Mouse (Mus musculus) macrophage (primary cell): ENCODE data around the gene Nicn1. TPM values are rescaled to one million over a fixed set of nuclear protein-coding genes. Genes with fewer than 3 reads are reported as not detected.
A peak's percentile ranks its signal among the peaks of the same experiment; 100 is the strongest.
"Not testable (repeated sequence)": the region's sequence is repeated elsewhere in the genome, so short reads cannot be mapped to it uniquely, and the experiment has no call there.

Experiments
- H3K27ac ChIP-seq: fragments of 350-480 bp; formaldehyde crosslinking; 2 replicates; pipeline ENCODE4 v1.9.0; 2021
- H3K36me3 ChIP-seq: fragments of 350-480 bp; formaldehyde crosslinking; 2 replicates; pipeline ENCODE4 v1.9.0; 2021; ENCODE audit errors: inconsistent target
- H3K4me3 ChIP-seq: fragments of 350-480 bp; formaldehyde crosslinking; 2 replicates; pipeline ENCODE4 v1.9.0; 2021; ENCODE audit errors: inconsistent target
- H3K79me2 ChIP-seq: fragments of 350-480 bp; formaldehyde crosslinking; 2 replicates; pipeline ENCODE4 v1.9.0; 2021; ENCODE audit errors: inconsistent target
- WGBS: methylation state at CpG from one replicate; pipeline ENCODE4 v1.1.7; 2026; ENCODE audit warnings: inconsistent platforms; ENCODE audit not compliant: missing documents; 5-methylcytosine and 5-hydroxymethylcytosine counted together
- polyA plus RNA-seq: library from polyadenylated mRNA; stranded (reverse); fragments of 250-400 nt; gene quantifications from 3 replicates; pipeline ENCODE4 v1.2.4, GENCODE M21; 2018; ENCODE audit warnings: inconsistent platforms

Nicn1 gene
- polyA plus RNA-seq, 1 experiment from 2014 or later: 6.8 TPM

DNA sequence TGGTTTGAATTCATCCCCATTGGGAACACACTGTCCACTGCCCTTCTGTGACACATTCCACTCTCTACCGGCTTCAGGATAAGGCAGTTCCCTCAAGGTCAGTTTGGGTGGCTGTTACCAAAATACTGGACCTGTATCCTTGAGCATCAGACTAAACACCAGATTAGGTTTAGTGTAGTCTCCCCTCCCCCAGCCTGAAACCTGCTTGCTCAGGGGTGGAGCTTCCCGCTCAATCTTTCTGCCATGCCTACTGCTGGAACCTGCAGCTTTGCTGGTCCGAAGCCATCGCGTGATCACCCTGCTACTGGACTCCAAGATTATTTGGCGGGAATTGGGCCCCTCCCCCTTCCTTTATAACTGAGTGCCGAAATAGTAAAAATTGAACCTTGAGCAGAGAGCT lies 21.5 kb upstream of the Nicn1 start:
- H3K27ac ChIP-seq, H3K4me3 ChIP-seq, H3K36me3 ChIP-seq, H3K79me2 ChIP-seq: not testable (repeated sequence)
- WGBS: 100% methylated on average over 2 of the region's 7 CpGs

DNA sequence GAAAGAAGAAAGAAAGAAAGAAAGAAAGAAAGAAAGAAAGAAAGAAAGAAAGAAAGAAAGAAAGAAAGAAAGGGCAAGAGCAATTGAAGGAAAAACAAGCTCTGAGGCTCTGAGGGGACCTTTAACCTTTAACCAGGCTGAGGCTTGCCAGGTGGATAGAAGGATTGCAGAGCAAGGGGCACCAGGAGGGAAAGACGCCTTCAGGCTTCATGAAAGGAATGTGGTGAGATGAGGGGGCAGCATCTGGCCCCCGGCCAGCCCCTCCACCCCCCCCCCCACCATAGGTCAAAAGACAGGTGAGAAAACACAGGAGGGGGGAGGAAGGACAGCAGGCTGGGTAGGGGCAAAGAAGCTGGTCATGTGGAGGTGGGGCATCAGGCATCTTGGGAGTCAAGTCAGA lies 18.3 kb upstream of the Nicn1 start:
- Histone ChIP-seq H3K36me3 (no peaks in the 10 kb centered on the region), H3K27ac (no peak overlapping the region), H3K4me3 (no peak overlapping the region), H3K79me2 (no peaks in the 10 kb centered on the region)
- WGBS: 50% methylated on average over 2 of the region's 2 CpGs

DNA sequence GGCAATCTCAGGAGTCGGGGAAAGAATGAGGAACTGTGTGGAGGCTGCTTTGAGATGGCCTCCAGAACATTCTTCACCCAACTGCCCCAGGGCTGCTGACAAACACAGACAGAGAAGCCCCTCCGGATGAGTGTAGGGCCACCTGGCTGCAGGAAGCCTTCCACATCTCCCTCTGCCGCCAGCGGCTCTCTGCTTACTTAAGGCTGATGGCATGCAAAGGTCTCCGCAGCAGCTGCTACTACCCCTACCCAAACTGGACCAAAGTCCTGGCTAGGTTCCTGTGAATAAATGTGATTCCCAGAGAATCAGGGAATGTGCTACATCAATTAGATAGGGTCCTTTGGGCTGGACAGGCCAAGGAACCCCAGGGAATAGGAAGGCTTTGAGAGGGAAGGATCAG lies 17.5 kb upstream of the Nicn1 start:
- Histone ChIP-seq H3K36me3 (no peaks in the 10 kb centered on the region), H3K79me2 (no peaks in the 10 kb centered on the region), H3K27ac (no peak overlapping the region), H3K4me3 (no peak overlapping the region)
- WGBS: 85% methylated on average over 5 of the region's 5 CpGs

DNA sequence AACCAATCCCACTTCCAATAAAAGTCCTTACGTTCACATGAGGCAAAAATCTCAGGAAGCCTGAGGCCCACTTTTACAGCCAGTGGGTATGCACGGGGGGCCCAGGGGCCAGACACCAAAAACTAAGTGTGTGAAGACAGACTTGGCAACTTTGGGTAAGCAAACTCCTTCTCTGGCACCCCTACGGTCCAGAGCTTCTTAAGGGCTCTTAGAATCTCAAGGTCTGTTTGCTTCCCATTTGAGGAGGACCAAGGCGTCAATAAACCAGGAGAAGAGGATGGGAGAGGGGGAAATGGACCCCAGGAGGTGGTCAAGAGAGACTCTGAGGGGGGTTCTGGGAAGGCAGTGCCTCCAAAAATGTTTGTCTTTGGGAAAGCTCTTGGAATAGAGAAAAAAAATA lies 16.7 kb upstream of the Nicn1 start:
- no peaks in the 10 kb centered on the region for H3K36me3 ChIP-seq
- 93% methylated on average over 4 of the region's 4 CpGs for whole genome bisulfite sequencing
- H3K27ac ChIP-seq: no peak overlapping the region
- H3K4me3 ChIP-seq: no peak overlapping the region
- no peaks in the 10 kb centered on the region for H3K79me2 ChIP-seq

DNA sequence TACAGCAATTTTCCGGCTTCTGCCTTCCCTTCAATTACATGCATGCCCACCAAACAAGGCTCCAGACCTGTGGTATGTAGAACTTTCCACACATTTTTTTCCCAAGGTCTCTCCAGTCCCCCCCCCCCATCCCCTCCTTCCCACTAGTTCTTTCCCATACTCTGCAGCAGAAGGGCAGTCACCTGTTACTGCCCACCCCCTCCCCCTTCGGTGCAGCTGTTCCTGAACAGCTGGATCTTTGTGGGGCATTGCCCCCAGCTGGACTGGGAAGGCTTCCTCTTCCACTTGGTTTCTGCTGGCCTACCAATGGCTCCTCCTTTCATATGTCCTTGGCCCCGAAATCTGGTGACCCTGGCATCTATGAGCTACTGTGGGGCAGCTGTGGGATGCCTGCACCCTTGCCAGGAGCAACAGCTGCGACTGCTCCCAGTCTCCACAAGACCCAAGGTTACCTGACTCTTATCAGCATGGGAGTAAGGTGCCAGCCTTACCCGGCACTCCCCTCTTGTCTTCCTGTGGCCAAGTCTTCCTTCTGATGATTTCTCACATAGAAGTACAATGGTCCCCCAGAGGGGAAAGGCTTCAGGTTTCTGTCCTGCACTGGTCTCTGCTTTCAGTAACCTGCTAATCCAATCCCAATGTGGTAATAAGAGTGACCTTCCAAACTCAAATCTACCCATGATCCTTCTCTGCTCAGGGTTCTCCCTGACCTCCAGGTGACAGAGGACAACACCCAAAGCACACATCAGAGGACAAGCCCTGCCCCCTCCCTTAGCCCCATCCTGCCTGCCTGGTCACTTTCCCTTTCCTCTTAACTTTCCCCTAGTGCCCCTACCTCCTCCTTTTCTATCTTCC lies 15.5 kb upstream of the Nicn1 start:
- Histone ChIP-seq H3K79me2 (no peaks in the 10 kb centered on the region), H3K4me3 (no peak overlapping the region), H3K27ac (no peak overlapping the region), H3K36me3 (no peaks in the 10 kb centered on the region)
- 90% methylated on average over 5 of the region's 5 CpGs for WGBS

DNA sequence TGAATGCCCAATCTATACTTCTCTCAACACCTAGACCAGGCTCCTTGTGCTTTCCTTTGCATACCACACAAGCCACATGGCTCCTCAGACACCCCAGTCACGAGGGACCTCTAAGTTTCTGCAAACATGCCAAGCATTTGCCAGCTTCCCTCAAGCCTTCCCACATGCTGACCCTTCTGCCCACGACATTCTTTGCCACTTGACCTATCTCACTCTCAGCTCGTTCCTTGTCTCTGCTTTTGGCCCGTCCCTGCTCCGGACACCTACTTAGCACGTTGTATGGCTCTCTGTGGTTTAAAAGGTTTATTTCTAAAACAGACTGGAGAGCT lies 14.9 kb upstream of the Nicn1 start:
- no peak overlapping the region for H3K27ac ChIP-seq
- no peak overlapping the region for H3K4me3 ChIP-seq
- WGBS: 72% methylated on average over 6 of the region's 6 CpGs
- no peaks in the 10 kb centered on the region for H3K79me2 ChIP-seq
- H3K36me3 ChIP-seq: no peaks in the 10 kb centered on the region

DNA sequence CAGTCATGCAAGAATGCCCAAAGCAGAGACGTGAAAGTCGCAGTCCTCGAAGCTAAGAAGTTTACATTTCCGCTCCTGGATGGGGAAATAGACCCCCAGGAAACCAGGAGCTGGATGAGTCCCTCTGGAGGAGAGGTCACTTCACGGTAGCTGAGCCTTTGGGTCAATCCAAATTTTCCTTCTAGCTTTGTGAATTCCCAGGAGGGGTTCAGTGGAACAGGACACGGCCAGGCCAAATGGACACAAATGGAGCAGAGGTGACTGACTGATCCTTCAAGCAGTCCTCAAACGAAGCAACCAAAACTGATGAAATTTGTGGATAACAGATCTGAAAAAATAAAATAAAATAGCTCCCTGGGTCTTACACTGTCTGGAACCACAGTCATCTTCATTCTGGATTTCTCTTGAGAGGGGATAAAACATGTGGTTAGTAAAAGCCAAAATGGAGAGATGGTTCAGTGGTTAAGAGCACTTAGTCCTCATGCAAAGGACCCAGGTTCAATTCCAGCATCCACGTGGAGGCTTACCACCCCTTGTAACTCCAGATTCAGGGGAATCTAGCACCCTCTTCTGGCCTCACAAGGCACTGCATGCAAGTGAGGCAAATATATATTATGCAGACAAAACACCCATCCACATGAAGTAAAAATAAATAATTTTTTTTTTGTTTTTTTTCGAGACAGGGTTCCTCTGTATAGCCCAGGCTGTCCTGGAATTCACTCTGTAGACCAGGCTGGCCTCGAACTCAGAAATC lies 11.4 kb upstream of the Nicn1 start:
- 81% methylated on average over 10 of the region's 10 CpGs for WGBS
- no peaks in the 10 kb centered on the region for H3K36me3 ChIP-seq
- no peak overlapping the region for H3K27ac ChIP-seq
- H3K79me2 ChIP-seq: no peaks in the 10 kb centered on the region
- no peak overlapping the region for H3K4me3 ChIP-seq

DNA sequence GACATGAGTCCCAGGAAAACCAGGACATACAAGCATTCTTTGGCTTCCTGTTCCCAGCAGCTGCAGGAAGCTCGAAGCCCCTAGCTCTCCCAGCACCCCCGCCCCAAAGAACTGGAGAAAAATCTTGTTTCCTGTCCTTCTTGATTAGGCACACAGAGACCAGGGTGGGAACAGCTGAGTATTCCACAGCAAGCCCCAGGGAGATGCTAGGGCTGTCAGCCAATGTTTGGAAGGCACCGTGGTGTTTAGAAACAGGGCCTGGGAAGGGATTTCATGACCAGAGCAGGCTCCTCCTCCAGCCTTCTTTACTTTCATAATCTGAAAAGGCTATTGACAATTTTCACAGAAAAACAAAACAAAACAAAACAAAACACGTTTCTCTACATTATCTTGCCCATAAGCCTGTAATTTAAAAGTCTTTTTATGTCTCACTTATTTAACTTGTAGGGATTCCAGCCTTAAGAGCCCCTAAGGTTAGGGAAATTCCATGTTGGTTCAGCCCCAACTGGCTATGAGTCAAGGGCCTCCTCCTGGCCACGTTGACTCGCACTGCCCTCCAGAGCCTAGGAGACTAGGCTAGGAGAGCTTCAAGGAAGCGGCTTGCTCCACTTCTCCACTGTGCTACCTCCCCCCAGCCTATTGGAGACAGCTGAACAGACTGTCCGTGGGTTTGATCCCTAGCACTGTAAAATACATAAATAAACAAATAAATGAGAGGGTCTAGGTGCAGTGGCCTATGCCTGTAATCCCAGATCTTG lies 10.0 kb upstream of the Nicn1 start:
- Histone ChIP-seq H3K79me2 (no peaks in the 10 kb centered on the region), H3K4me3 (no peak overlapping the region), H3K36me3 (no peaks in the 10 kb centered on the region), H3K27ac (no peak overlapping the region)
- 56% methylated on average over 8 of the region's 8 CpGs for WGBS

DNA sequence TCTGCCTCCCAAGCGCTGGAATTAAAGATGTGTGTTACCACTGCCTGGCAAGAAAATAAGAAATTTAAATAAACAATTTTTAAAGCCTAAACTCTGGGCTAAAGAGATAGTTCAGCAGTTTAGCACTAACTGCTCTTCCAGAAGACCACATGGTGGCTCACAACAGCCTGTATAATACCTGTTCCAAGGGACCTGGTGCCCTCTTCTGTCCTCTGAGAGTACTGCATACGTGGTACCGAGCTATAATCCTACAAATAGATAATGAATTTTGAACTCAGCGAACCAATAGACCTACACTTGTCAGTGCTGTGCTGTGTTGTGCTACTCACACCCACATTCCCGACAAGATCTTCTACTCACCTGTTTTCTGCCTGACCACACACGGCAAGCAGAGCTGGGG lies 5.8 kb upstream of the Nicn1 start:
- Histone ChIP-seq H3K36me3 (no peaks in the 10 kb centered on the region), H3K79me2 (no peaks in the 10 kb centered on the region), H3K4me3 (no peak overlapping the region), H3K27ac (no peak overlapping the region)
- 18% methylated on average over 6 of the region's 6 CpGs for WGBS

DNA sequence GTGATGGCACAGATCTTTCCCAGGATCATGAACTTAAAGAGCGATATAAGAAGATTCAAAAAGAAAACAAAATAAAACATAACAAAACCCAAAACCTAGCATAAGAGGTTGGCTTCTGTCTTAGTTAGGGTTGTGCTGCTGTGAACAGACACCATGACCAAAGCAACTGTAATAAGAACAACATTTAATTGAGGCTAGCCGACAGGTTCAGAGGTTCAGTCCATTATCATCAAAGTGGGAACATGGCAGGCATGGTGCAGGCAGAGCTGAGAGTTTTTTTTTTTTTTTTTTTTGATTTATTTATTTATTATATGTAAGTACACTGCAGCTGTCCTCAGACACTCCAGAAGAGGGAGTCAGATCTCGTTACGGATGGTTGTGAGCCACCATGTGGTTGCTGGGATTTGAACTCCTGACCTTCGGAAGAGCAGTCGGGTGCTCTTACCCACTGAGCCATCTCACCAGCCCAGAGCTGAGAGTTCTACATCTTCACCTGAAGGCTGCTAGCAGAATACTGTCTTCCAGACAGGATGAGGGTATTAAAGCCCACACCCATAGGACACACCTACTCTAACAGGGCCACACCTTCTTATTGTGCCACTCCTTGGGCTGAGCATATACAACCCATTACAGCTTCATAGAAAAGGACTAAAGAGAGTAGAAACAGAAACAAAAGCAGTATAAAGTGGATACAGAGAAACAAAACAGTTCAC lies 2.5 kb upstream of the Nicn1 start:
- WGBS: 86% methylated on average over 4 of the region's 6 CpGs
- H3K79me2 ChIP-seq, H3K36me3 ChIP-seq, H3K27ac ChIP-seq, H3K4me3 ChIP-seq: not testable (repeated sequence)

DNA sequence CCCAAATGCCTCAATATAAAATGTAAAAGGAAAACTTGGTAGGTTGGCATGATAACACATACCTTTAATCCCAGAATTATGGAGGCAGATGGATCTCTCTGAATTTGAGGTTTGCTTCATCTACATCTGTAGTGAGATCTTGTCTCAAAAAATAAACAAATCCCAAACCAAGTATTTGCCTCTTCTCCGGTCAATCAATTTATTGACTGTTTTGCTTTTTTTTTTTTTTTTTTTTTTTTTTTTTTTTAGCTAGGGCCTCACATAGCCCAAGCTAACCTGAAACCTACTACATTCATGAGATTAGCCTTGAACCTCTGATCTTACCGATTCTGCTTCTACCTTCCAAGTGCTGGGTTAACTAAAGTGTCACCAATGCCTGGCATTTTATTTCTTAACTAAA lies 882 bp upstream of the Nicn1 start:
- H3K4me3 ChIP-seq: no peak overlapping the region
- 64% methylated on average over 1 of the region's 2 CpGs for WGBS
- no peak overlapping the region for H3K27ac ChIP-seq

DNA sequence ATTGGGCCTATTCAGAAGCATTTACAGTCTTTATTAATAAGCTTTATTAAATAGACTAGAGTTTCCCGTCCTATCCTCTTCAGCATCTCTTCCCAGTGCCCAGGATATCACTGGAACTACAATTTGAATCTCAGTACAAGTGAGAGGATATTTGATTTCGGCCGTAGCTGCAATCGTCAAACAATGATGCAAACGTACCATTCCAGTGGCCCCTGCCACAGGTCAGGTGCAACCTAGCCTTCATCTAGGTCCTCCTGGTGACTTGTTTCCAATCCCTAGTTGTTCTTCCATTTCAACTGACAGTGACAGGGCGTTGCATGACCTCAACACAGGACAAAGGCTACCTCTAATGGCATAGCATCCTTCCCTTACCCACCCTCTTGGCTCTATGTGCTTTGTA lies 544 bp downstream of the Nicn1 start:
- WGBS: 66% methylated on average over 6 of the region's 6 CpGs
- Histone ChIP-seq H3K27ac (no peak overlapping the region), H3K79me2 (no peaks in the 10 kb centered on the region), H3K36me3 (no peaks in the 10 kb centered on the region), H3K4me3 (peak overlapping the region; percentile 54)

More for the DNA sequence above, 882 bp upstream of the Nicn1 start:
- Histone ChIP-seq H3K36me3 (no peaks in the 10 kb centered on the region), H3K79me2 (no peaks in the 10 kb centered on the region)

DNA sequence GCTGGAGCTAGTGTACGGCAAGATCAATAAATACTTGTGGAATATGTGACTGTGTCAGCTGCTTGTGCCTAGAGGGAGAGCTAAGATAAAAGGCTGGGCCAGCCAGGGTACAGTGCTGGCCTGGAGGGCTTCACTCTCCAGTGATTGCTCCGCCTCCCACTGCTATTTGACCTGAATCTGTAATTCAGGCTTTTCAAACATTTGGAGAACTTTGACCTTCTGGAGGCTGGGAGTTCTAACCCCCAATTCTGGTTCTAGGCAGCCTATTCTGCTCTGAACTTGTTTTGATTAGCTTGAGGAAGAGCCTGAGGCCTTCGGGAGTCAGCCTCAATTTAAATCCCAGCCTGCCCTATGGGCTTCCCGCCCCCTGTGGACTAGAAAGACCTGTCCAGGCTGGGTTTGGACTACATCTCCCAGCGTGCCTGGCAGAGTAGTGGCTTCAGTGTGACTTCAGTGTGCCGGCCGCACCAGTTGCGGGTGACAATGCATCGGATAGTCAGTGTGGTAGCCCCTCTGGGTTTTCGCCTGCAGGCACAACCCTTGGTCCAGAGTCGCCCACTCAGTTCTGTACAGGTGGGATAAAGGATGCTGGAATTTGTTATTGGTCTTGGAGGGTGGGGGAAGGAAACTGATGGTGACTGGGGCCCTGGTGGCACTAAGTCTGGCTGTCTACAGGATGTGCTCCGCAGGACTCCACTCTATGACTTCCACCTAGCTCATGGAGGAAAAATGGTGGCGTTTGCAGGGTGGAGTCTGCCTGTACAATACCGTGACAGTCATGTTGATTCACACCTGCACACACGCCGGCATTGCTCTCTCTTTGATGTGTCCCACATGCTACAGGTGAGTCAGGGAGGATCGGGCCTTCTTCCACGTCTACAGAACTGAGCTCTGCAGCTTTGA lies 6.5 kb downstream of the Nicn1 start, which contains the start of gene Amt:
TSS of gene Amt (plus strand) at position 401 of the 903 bp plus-strand sequence.
- Histone ChIP-seq H3K4me3 (no peak within 1 kb of the TSS), H3K79me2 (no peaks in the 10 kb centered on the region), H3K27ac (no peak within 1 kb of the TSS), H3K36me3 (no peaks in the 10 kb centered on the region)
- WGBS: 94% methylated on average over 18 of the region's 18 CpGs
